Mouse (Mus musculus) thymus, adult 2 months (tissue): Measurements from ENCODE around the gene Ssh2. TPM values are rescaled to one million over a fixed set of nuclear protein-coding genes. Genes with fewer than 3 reads are reported as not detected.
A peak's percentile ranks its signal among the peaks of the same experiment; 100 is the strongest.

Source experiments
- DNase-seq: peaks from one replicate; pipeline ENCODE4 v3.0.0; 2021
- H3K27ac ChIP-seq: fragments of 200-500 bp; 2 replicates; pipeline ENCODE4 v1.5.1; 2012; ENCODE audit warnings: low read length, control low read depth; ENCODE audit not compliant: control insufficient read depth, insufficient read depth
- H3K27me3 ChIP-seq: fragments of 200-500 bp; 2 replicates; pipeline ENCODE4 v1.6.1; 2012; ENCODE audit warnings: mild to moderate bottlenecking, low read length, moderate library complexity, mixed read lengths; ENCODE audit not compliant: control insufficient read depth, insufficient read depth
- H3K36me3 ChIP-seq: fragments of 200-500 bp; 2 replicates; pipeline ENCODE4 v1.6.1; 2012; ENCODE audit warnings: mild to moderate bottlenecking, low read length, moderate library complexity; ENCODE audit not compliant: control insufficient read depth, insufficient read depth
- H3K4me1 ChIP-seq: fragments of 200-500 bp; replicated peaks from 2 replicates; pipeline ENCODE4 v1.6.1; 2012; ENCODE audit warnings: low read length; ENCODE audit not compliant: control insufficient read depth, insufficient read depth
- H3K4me3 ChIP-seq: fragments of 200-500 bp; 2 replicates; pipeline ENCODE4 v1.5.1; 2012; ENCODE audit warnings: mild to moderate bottlenecking, low read length, control low read depth, moderate library complexity; ENCODE audit not compliant: control insufficient read depth, insufficient read depth
- CTCF ChIP-seq: fragments of 200-500 bp; IDR thresholded peaks from 2 replicates; pipeline ENCODE4 v1.5.1; 2012; ENCODE audit warnings: mild to moderate bottlenecking, control low read depth, low read length, moderate library complexity, borderline replicate concordance; ENCODE audit not compliant: control insufficient read depth, poor library complexity, insufficient read depth; ENCODE audit errors: extremely low read depth
- POLR2A ChIP-seq: fragments of 200-500 bp; IDR thresholded peaks from 2 replicates; pipeline ENCODE4 v1.6.1; 2012; ENCODE audit warnings: mild to moderate bottlenecking, low read length, control low read depth, moderate library complexity; ENCODE audit not compliant: control insufficient read depth, poor library complexity, insufficient read depth; ENCODE audit errors: extremely low read depth
- WGBS: fragments of 180-500 bp; shearing (Covaris S2); methylation state at CpG from one replicate; pipeline ENCODE4 v1.1.7; 2018; 5-methylcytosine and 5-hydroxymethylcytosine counted together
- polyA plus RNA-seq: library from polyadenylated mRNA; depleted of rRNA; stranded (reverse); fragments of >200 nt; gene quantifications from 2 replicates; pipeline ENCODE4 v1.2.3, GENCODE M21; 2012

Ssh2 gene
- polyA plus RNA-seq, 1 experiment, result 28.6 TPM

DNA sequence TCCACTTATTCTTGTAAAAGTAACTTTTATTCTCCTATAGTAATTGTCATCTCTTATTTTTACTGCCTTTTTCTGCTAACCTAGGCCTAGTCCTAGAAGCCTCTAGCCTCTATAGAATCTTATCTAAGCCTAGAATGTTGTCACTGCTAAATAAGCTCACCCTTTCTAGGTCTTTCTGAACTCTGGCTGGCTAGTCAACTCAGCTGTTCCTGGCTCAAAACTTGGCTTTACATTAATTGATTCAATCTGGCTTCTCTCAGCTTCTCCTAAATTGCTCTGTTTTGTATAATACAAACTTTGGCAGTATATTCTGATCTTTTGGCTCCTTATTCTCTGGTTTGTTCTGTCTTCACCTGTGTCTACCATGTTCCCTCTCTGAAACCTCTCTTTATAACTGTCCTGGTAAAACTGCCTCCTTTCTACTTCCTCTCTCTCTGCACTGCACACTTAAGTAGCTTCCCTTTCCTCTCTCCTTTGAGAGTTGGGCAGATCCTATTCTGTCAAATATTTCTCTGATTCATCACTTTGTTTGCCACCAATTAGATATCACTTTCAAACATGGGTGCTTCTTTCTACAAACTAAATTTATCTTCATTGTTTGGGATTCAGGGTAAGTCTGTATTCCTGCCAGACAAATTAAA lies 102.5 kb downstream of the Ssh2 start:
- TF ChIP-seq CTCF (no peak), POLR2A (no peak)
- H3K4me3 ChIP-seq, result no peak overlapping the region
- DNase-seq, result no peak
- H3K4me1 ChIP-seq, result no peaks in the 10 kb centered on the region
- no peaks in the 10 kb centered on the region for H3K36me3 ChIP-seq
- no peaks in the 10 kb centered on the region for H3K27me3 ChIP-seq
- no peak overlapping the region for H3K27ac ChIP-seq

DNA sequence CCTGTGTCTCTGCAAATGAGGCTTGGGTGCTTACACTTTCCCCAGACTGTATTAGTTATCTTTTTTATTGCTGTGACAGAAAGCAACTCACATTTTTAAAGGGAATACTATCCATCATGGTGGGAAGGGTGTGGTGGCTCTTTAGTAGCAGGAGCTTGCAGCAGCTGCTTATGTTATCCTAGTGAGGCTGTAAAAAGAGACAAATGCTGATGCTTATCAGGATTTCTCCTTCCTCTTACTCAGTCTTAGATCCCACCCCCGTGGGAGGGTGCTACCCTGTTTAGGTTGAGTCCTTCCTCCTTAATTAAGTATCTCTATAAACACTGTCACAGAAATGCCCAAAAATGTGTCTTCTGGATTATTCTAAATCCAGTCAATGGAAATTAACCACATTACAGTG lies 105.1 kb downstream of the Ssh2 start:
- no peak for DNase-seq
- TF ChIP-seq POLR2A, result no peak
- TF ChIP-seq CTCF, result no peak
- Histone ChIP-seq H3K27me3 (no peaks in the 10 kb centered on the region), H3K36me3 (no peaks in the 10 kb centered on the region), H3K27ac (no peak overlapping the region), H3K4me3 (no peak overlapping the region), H3K4me1 (no peaks in the 10 kb centered on the region)
- WGBS, result 0% methylated on average over 1 of the region's 1 CpGs

DNA sequence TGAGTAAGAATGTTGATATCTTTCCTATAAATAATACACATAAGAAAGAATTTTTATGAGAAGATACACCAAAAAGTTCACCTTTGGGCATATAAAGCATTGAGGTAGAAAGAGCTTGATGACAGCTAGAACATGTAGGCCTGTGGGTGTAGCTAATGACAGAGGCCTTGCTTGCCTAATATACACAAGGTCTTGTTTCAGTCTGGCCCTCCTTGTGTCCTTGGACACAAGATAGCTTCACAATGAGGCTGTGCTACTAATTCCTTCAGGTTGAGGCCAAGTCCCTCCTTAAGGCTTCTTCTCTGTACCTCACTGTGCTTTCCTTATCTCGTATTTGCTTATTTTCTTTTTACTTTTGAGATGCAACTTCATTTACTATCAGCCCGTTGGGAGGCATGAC lies 114.4 kb downstream of the Ssh2 start:
- H3K36me3 ChIP-seq, result no peaks in the 10 kb centered on the region; the same call in 1 of the 2 replicates
- no peaks in the 10 kb centered on the region for H3K4me1 ChIP-seq
- no peak for DNase-seq
- TF ChIP-seq POLR2A (no peak), CTCF (no peak)
- H3K4me3 ChIP-seq, result no peak overlapping the region
- H3K27ac ChIP-seq, result no peak overlapping the region
- H3K27me3 ChIP-seq, result no peaks in the 10 kb centered on the region
- WGBS, result 96% methylated on average over 2 of the region's 2 CpGs

DNA sequence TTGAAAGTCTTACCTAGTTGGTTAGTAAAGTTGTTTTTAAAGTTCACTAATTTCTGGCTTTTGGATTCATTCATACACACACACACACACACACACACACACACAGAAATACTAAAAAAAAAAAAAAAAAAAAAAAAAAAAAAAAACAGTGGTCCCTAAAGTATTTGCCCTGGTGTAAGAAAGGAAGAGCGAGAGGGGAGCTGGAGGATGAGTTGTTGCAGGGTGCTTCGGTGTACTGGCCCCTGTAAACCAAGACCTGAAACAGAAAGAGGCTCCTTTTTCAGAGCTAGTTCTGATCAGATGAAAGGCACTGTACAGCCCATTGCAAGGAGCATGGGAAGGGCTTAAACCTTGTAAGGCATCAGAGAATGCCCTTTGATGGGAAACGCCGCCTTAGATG lies 131.2 kb downstream of the Ssh2 start:
- H3K27me3 ChIP-seq, result no peaks in the 10 kb centered on the region
- 90% methylated on average over 4 of the region's 4 CpGs for WGBS
- TF ChIP-seq CTCF (no peak), POLR2A (no peak)
- H3K27ac ChIP-seq, result no peak overlapping the region
- no peak for DNase-seq
- H3K4me1 ChIP-seq, result 0 out of 2 replicates have a peak, but pooled peaks cover 2% of the 10 kb centered on the region
- no peak overlapping the region for H3K4me3 ChIP-seq
- no peaks in the 10 kb centered on the region for H3K36me3 ChIP-seq

DNA sequence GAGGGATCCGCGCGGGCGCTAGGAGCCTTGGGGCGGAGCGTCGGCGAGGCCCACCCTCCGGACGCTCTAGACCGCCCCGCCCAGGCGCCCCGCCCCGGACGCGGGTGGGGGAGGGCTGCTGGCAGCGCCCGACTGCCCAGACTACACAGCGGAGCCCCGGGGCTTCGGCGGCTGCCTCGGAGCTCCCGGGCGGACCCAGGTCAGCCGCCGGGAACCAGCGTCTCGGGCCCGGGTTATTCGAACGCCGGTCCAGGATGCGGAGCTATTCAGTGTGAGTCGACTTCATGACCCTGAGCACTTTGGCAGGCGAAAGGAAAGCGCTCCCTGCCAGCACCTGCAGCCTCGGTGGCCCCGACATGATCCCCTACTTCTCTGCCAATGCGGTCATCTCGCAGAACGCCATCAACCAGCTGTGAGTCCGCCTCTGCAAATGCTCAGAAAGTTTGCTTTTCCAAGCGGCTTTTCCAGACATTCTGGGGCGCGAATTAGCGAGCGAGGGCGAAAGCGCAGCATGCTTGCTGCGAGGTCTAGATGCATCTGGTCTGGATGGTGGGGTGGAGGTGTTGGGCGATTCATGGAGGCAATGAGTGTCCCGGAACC lies 132.2 kb downstream of the Ssh2 start:
- Histone ChIP-seq H3K4me3 (peak overlapping the region; percentile 92), H3K36me3 (no peaks in the 10 kb centered on the region), H3K4me1 (0 out of 2 replicates have a peak, but pooled peaks cover 2% of the 10 kb centered on the region), H3K27me3 (no peaks in the 10 kb centered on the region), H3K27ac (peak overlapping the region; percentile 58)
- WGBS, result under 1% methylated on average over 54 of the region's 54 CpGs
- DNase-seq, result peak; percentile 93
- TF ChIP-seq POLR2A (peak; percentile 95), CTCF (peak; percentile 32; the same call in 1 of the 2 replicates)

- peak; percentile 44 for DNase-seq
- no peaks in the 10 kb centered on the region for H3K36me3 ChIP-seq
- 0 out of 2 replicates have a peak, but pooled peaks cover 2% of the 10 kb centered on the region for H3K4me1 ChIP-seq
- TF ChIP-seq CTCF (no peak), POLR2A (no peak)
- H3K27me3 ChIP-seq, result no peaks in the 10 kb centered on the region
- no peak overlapping the region; the same call in 1 of the 2 replicates for H3K27ac ChIP-seq
- WGBS, result 1% methylated on average over 6 of the region's 6 CpGs
- H3K4me3 ChIP-seq, result no peak overlapping the region
Observed at GRCm38 (mm10) chr11:77348985-77349384, 132.9 kb downstream of the Ssh2 start.

DNA sequence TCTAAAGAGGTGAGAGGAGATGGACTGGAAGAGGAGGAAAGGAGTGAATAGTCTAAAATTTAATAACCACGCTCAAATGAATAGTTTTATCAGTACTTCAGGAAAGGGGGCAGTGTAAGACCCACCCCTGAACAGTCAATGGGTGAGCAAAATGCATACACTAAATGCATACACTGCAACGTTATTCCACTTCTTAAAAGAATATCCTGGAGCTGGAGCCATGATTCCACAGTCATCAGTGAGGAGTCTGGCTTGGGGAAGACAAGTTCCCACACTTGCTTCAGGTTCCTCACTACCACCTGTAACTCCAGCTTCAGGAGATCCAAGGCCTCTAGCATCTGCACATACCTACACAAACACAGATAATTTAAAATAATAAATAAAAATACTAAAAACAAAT lies 133.6 kb downstream of the Ssh2 start:
- no peaks in the 10 kb centered on the region for H3K27me3 ChIP-seq
- WGBS, result 53% methylated on average over 2 of the region's 2 CpGs
- 0 out of 2 replicates have a peak, but pooled peaks cover 2% of the 10 kb centered on the region for H3K4me1 ChIP-seq
- DNase-seq, result no peak
- H3K4me3 ChIP-seq, result no peak overlapping the region
- TF ChIP-seq CTCF (no peak), POLR2A (no peak)
- H3K27ac ChIP-seq, result no peak overlapping the region
- no peaks in the 10 kb centered on the region for H3K36me3 ChIP-seq
